Mouse (Mus musculus) Muller cell, postnatal 12 days (primary cell): ENCODE measurements at regions not wholly inside any gene's neighbourhood (a gene's known extent, or its start where the extent isn't known, plus 50 kb on each side); places are given as distances from the start of the nearest gene placed in this dataset.

Experiments
- DNase-seq: peaks from one replicate; pipeline ENCODE4 v3.0.0-alpha.2; 2015; ENCODE audit errors: inconsistent ontology term

DNA sequence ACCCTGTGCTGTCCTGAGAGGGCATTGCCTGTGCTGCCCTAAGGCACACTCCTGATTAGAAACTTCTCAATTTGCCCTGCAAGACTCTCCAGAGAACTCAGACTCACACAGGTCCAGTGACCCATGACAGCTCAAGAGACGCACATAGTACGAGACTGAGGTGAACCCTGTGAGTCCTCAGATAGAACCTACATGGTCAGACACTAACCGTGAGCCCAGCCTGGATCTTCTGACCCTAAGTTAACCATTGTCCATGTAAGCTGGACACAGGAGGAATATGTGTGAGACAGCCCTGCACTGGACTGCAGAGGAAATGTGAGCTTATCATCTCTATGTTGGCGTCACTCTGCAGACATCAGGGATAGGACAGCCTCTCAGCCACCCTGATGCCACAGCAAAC lies 91.4 kb upstream of the Selenok start:
- no peak for DNase-seq

DNA sequence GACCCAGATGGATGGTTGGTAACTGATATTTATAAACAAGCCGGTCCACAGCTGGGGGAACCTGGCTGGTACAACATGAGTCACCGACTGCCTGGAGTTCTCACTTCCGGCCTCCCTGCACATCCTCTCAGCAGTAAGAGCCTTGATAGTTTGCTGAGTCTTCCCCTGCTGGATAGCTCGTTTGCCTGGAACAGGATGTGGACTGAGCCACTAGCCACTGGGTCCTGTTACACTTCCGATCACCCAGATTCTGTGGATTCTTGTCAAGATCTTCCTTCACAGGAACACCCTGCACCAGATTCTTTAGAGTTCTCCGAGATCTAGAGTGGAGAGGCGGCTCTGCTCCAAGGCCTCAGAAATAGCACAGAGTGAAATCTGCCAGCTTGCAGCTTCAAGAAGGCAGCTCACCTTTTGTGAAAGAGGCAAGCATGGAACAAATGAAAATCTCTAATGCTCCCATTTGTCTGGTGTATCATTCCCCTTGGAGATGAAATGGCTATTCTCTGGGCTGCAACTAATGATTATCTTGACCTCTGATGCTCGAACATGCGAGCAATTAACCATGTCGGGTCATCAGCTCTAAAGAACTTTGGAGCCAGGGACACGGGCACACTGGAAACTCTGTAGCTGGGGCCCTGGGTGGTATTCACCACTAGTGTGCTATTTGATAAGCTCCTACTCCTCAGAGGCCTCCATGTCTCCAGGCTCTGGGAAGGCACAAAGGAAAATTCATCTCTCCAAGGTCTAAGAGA lies 90.3 kb upstream of the Selenok start:
- DNase-seq = no peak

- DNase-seq = no peak
Observed at GRCm38 (mm10) chr14:29878423-29878800, 89.7 kb upstream of the Selenok start.

- DNase-seq = no peak
Observed at GRCm38 (mm10) chr14:29879283-29879682, 88.8 kb upstream of the Selenok start.

- no peak for DNase-seq
Observed at GRCm38 (mm10) chr14:29882666-29883344, 85.3 kb upstream of the Selenok start.

DNA sequence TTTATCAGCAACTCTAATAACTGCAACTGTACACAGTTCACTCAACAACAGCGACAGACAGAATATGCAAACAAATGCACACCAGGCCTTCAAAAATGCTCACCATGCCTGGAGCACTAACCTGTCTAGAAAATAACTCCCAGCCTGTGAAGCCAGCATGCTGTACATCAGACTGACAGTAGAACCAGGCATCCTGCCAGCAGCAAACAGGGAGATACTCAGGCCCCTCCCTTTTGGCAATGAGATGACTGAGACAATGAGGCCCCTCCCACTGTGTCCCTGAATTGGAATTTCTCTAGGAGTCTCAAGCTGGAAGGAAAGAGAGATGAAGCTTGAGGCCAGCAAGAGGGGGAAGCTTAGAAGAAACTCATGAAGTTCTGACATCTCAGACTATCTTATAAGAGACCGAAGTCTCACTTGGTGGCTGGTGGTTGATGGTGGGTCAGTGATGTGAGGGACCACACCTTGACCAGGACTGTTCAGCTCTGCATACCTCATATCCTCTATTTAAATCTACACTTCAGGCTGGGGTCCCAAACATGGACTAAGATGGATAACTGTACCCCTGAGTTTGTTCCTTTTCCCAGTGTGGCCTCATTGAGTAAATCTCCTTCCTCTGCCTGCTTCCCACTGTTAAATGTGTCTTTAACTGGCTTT lies 72.6 kb upstream of the Selenok start:
- DNase-seq = peak; percentile 72

- no peak for DNase-seq
Observed at GRCm38 (mm10) chr14:29895989-29896675, 72.0 kb upstream of the Selenok start.

- DNase-seq = no peak
Observed at GRCm38 (mm10) chr14:29900931-29901330, 67.2 kb upstream of the Selenok start.

DNA sequence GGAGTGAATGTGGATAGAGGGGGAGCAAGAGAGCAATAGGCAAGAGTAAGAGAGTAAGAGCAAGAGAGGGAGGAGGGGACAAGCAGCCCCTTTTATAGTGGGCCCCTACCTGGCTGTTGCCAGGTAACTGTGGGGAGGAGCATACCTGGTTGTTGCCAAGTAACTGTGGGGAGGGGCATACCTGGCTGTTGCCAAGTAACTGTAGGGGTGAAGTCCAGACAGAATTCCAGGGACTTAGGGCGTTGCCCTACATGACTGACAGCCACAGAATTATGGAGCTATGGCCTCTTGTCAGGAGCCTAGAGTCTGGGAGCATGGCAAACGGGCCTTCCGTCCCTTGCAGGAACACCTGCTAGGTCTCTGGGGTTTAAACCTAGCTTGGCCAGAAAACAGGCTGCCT lies 64.5 kb upstream of the Selenok start:
- no peak for DNase-seq

DNA sequence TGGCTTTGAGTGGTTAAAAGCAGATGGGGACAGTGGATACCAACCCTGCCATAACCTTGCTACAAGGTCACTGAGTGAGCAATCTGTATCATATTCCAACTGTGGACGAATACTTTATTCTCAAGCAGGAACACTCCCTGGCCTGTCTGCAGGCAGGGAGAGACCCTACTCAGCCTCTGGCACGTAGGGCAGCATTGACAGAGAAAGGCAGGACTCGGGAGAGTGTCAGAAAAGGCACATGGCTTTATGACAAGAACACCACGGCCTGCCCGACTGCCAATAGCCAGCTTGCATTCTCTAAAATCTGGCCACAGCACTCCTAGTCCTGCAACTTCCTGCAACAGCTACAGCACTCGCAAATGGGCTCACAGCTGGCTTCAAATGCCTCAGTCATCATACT lies 63.3 kb upstream of the Selenok start:
- no peak for DNase-seq

DNA sequence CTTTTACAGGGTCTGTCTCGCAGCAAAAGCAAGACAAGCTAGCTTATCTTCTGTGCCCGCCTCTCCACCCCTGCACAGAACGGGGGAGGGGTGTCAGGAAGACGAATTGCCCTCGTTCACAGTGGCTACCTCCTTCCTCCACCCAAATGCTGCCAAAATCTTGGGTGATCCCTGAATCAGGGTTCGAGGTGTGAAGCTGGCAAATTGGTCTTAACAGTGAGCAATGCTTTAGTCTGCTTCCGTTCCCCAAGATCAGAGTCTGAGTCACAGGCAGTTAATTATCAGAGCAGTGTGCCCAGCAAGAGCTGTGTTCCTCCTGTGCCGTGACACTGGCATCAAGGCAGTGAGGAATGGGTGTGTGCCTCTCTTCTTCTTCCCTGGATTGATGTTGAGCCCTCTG lies 58.4 kb upstream of the Selenok start:
- DNase-seq = no peak
